Mouse (Mus musculus) bone marrow macrophage, adult 2 months (primary cell): ENCODE measurements around the gene Slc44a3.

ENCODE experiments used
- CTCF ChIP-seq: IDR thresholded peaks from 2 replicates; pipeline ENCODE4 v1.5.1; 2012; ENCODE audit warnings: low read depth, mild to moderate bottlenecking, low read length, moderate library complexity
- POLR2A ChIP-seq: IDR thresholded peaks from 2 replicates; pipeline ENCODE4 v1.6.1; 2012; ENCODE audit warnings: mild to moderate bottlenecking, low read depth, low read length, borderline replicate concordance

GRCm38 (mm10) chr3:121437996-121438395 lies 94.2 kb downstream of the Slc44a3 start:
- TF ChIP-seq CTCF (no peak), POLR2A (no peak)
